Mouse (Mus musculus): ENCODE results near the gene Klf13. TPM values are rescaled to one million over a fixed set of nuclear protein-coding genes. Genes with fewer than 3 reads are reported as not detected.
A peak's percentile ranks its signal among the peaks of the same experiment; 100 is the strongest.

The Klf13 gene
- polyA plus RNA-seq, 1 experiment from 2014 or later, result 29.0 TPM

DNA sequence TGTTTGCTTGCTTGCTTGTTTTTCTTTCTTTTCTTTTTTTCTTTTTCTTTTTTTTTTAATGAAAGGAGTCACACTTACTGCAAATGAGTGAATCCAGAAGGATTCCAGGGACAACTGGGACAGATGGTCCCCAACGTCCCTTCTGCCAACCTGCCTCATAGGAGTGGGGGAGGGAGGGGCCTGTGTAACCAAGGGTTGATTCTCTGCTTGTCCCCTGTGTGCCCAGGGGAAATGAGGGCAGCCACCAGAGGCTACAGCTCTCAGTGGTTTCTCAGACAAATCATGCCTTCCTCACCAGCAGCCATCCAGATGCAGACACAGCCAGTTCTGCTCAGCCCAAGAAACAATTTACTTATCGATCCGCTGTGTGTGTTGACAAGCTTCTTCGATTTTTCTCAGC, 32.3 kb upstream of the Klf13 start:
- H3K27me3 ChIP-seq (ENCODE audit: insufficient read depth, low read length), result no peaks in the 10 kb centered on the region
- H3K4me1 ChIP-seq (ENCODE audit: insufficient read depth), result no peaks in the 10 kb centered on the region
- WGBS, result 67% methylated on average over 4 of the region's 4 CpGs
- H3K9ac ChIP-seq, result no peak overlapping the region
- ATAC-seq (ENCODE audit: insufficient read depth) (no peak), DNase-seq (no peak)
- no peaks in the 10 kb centered on the region for H3K36me3 ChIP-seq (ENCODE audit: insufficient read depth)
- H3K27ac ChIP-seq (ENCODE audit: low read depth), result no peak overlapping the region
- H3K4me2 ChIP-seq, result no peak overlapping the region
- no peak overlapping the region for H3K4me3 ChIP-seq (ENCODE audit: low read depth, low read length)
- TF ChIP-seq CTCF (IDR thresholded peaks at IDR 0.05; ENCODE audit: low read depth), result no peak
- no peaks in the 10 kb centered on the region for H3K9me3 ChIP-seq (ENCODE audit: low read depth, low read length)

DNA sequence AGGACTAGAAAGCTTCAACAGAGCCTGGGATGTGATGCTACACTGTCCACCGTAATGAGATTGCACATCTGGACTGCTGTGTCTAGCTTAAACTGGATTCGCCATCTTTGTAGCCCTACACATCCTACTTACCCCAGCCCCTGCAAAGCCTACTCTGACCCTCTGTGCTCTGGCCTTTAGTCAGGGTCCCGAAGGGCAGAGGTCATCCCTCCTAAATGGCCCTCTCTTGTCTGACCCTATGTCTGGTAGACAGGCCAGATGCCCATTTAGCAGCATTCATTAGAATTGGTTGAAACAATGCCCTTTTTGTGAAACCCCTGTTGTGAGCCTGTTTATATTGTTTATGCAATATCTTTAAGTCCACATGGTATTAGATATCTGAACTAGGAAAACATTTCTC, 31.2 kb upstream of the Klf13 start:
- Histone ChIP-seq H3K36me3 (ENCODE audit: insufficient read depth) (no peaks in the 10 kb centered on the region), H3K9me3 (ENCODE audit: low read depth, low read length) (no peaks in the 10 kb centered on the region), H3K9ac (no peak overlapping the region), H3K27ac (ENCODE audit: low read depth) (no peak overlapping the region), H3K27me3 (ENCODE audit: insufficient read depth, low read length) (no peaks in the 10 kb centered on the region), H3K4me2 (no peak overlapping the region), H3K4me3 (ENCODE audit: low read depth, low read length) (no peak overlapping the region), H3K4me1 (ENCODE audit: insufficient read depth) (no peaks in the 10 kb centered on the region)
- no peak for DNase-seq
- TF ChIP-seq CTCF (IDR thresholded peaks at IDR 0.05; ENCODE audit: low read depth), result no peak
- no peak for ATAC-seq (ENCODE audit: insufficient read depth)
- WGBS, result 77% methylated on average over 3 of the region's 3 CpGs

DNA sequence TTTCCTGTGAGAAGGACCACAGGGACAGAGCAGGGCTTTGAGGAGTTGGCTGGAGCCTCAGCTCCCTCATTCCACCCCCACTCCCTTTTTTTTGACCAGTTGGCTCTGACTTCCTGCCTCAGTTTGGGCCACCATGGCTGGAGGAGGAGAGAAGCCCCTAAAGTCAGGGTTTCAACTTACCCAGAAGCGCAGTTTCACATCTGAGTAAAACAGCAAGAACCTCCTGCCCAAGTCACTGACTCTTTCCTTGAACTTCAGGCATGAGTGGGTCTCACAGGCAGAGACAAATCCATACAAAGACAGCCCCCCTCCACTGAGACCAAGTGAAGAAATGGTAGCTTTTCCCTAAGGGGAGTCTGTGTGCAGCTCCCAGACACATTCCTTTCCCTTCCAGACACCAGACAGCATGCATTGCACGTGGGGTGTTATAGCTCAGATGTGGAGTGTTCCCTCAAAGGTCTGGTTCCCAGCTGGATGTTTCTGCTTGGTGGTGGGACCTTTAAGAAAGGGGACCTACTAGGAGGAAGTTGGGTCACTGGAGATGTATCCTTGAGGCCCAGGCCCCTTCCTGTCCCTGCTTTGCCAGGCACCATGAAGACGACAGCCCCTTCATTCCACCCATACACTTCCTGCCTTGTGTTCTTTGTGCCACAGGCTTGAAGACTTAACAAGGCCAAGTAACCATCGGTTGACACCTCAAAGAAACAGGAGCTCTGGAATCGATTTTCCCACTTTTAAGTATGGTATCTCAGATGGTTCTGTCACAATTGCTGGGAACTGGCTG, 27.1 kb upstream of the Klf13 start:
- Histone ChIP-seq H3K4me2 (no peak overlapping the region), H3K27ac (ENCODE audit: low read depth) (no peak overlapping the region), H3K27me3 (ENCODE audit: insufficient read depth, low read length) (no peaks in the 10 kb centered on the region), H3K9me3 (ENCODE audit: low read depth, low read length) (no peaks in the 10 kb centered on the region), H3K9ac (no peak overlapping the region), H3K4me1 (ENCODE audit: insufficient read depth) (no peaks in the 10 kb centered on the region), H3K36me3 (ENCODE audit: insufficient read depth) (no peaks in the 10 kb centered on the region), H3K4me3 (ENCODE audit: low read depth, low read length) (no peak overlapping the region)
- no peak for ATAC-seq (ENCODE audit: insufficient read depth)
- WGBS, result 71% methylated on average over 5 of the region's 5 CpGs
- no peak for TF ChIP-seq CTCF (IDR thresholded peaks at IDR 0.05; ENCODE audit: low read depth)
- no peak for DNase-seq

DNA sequence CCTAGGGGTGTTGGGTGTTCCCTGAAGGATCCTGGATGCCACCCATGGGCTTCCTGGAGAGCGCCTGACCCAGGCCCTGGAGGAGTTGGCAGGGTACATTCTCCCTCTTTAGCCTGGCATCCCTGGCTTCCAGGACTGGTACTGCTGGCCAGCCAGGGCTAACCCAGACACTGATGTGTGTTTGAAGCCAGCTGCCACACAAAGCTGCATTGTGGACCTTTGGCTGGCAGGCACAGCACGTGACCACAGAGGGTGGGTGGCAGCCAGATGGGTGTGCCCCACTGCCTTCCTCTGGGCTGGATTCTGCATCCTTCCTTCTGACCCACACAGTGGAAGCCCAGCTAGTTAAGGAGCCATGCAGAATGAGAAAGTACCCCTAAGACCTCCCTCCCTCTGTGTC, 26.4 kb upstream of the Klf13 start:
- Histone ChIP-seq H3K4me1 (ENCODE audit: insufficient read depth) (no peaks in the 10 kb centered on the region), H3K36me3 (ENCODE audit: insufficient read depth) (no peaks in the 10 kb centered on the region), H3K27ac (ENCODE audit: low read depth) (no peak overlapping the region), H3K27me3 (ENCODE audit: insufficient read depth, low read length) (no peaks in the 10 kb centered on the region), H3K4me3 (ENCODE audit: low read depth, low read length) (no peak overlapping the region), H3K9ac (no peak overlapping the region), H3K9me3 (ENCODE audit: low read depth, low read length) (no peaks in the 10 kb centered on the region), H3K4me2 (no peak overlapping the region)
- DNase-seq, result no peak
- peak; percentile 10; the same call in 1 of the 2 replicates for TF ChIP-seq CTCF (IDR thresholded peaks at IDR 0.05; ENCODE audit: low read depth)
- ATAC-seq (ENCODE audit: insufficient read depth), result 0 out of 2 replicates have a peak, but pooled peaks have one; percentile 24
- 80% methylated on average over 2 of the region's 2 CpGs for WGBS

DNA sequence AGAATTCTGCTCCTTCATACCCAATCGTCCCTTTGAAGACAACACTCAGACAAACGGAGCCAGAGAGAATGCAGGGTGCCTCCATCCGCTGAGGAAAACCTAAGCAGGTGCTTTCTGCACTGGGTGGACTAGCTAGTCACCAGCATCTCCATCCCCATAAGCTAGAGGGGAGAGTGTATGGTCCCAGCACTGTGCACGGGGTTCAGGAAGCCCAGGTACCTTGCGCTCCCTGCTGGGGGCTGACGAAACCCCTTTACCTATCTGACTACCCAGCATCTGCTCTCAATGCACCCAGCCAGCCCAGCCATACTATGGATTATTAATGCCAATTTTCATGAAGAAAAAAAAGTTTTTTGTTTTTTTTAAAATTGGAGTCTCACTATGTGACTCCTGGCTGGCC, 25.4 kb upstream of the Klf13 start:
- Histone ChIP-seq H3K4me3 (ENCODE audit: low read depth, low read length) (no peak overlapping the region), H3K9ac (no peak overlapping the region), H3K36me3 (ENCODE audit: insufficient read depth) (no peaks in the 10 kb centered on the region), H3K27ac (ENCODE audit: low read depth) (no peak overlapping the region), H3K9me3 (ENCODE audit: low read depth, low read length) (no peaks in the 10 kb centered on the region), H3K27me3 (ENCODE audit: insufficient read depth, low read length) (no peaks in the 10 kb centered on the region), H3K4me2 (no peak overlapping the region), H3K4me1 (ENCODE audit: insufficient read depth) (no peaks in the 10 kb centered on the region)
- TF ChIP-seq CTCF (IDR thresholded peaks at IDR 0.05; ENCODE audit: low read depth), result no peak
- 65% methylated on average over 6 of the region's 6 CpGs for WGBS
- ATAC-seq (ENCODE audit: insufficient read depth), result no peak
- no peak for DNase-seq

DNA sequence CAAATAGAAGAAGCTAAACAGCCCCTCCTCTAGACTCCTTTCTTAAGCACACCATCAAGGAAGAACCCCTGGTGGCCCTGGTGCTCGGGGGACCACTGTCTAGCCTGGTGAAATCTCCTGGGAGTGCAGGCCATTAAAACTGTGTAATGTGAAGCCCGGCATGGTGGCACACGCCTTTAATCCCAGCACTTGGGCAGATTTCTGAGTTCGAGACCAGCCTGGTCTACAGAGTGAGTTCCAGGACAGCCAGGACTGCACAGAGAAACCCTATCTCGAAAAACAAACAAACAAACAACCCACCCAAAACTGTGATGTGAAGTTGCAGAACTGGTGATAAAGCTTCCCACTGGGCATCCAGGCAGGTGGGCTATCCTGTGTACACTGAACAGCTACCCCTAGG, 24.9 kb upstream of the Klf13 start:
- no peak overlapping the region for H3K4me2 ChIP-seq
- no peak overlapping the region for H3K4me3 ChIP-seq (ENCODE audit: low read depth, low read length)
- no peaks in the 10 kb centered on the region for H3K9me3 ChIP-seq (ENCODE audit: low read depth, low read length)
- no peak overlapping the region for H3K9ac ChIP-seq
- no peaks in the 10 kb centered on the region for H3K36me3 ChIP-seq (ENCODE audit: insufficient read depth)
- TF ChIP-seq CTCF (IDR thresholded peaks at IDR 0.05; ENCODE audit: low read depth), result no peak
- DNase-seq, result no peak
- ATAC-seq (ENCODE audit: insufficient read depth), result no peak
- H3K4me1 ChIP-seq (ENCODE audit: insufficient read depth), result no peaks in the 10 kb centered on the region
- H3K27ac ChIP-seq (ENCODE audit: low read depth), result no peak overlapping the region
- H3K27me3 ChIP-seq (ENCODE audit: insufficient read depth, low read length), result no peaks in the 10 kb centered on the region
- WGBS, result 50% methylated on average over 5 of the region's 5 CpGs

DNA sequence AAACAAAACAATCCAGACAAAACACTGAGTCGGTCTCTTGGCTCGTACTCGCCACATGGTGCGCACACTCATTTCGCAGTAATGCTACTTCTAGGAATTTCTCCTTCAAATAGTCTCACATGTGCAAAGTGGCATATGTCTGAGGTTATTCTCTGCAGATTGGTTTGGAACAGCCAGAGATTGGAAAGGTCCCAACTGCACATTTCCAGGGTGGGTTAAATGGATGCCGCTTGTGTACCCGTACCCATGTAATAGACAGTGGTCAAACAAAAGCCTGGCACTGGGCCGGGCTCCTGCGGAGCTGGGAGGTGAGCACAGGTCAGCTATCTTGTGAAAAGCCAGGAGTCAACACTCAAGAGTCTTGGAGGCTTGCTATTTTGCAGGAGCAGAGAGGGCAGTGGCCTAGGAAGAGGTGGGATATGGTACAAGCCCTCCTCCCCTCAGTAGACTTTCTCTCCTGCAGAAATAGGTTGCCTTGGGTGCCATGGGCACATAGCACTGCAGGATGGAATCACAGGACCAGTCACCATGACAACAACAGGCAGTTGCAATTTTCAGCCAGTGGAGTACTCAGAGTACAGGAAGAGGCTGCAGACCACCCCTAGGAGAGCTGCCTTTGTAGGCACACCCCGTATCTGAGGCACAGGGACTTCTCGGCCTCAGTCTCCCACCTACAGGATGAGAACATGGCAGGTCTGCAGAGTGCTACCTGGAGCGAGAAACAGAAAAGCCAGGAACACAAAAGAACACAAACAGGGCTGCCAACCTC, 19.3 kb upstream of the Klf13 start:
- TF ChIP-seq CTCF (IDR thresholded peaks at IDR 0.05; ENCODE audit: low read depth), result no peak
- Histone ChIP-seq H3K4me1 (ENCODE audit: insufficient read depth) (no peaks in the 10 kb centered on the region), H3K27ac (ENCODE audit: low read depth) (no peak overlapping the region), H3K36me3 (ENCODE audit: insufficient read depth) (no peaks in the 10 kb centered on the region), H3K4me2 (no peak overlapping the region), H3K9ac (no peak overlapping the region), H3K9me3 (ENCODE audit: low read depth, low read length) (no peaks in the 10 kb centered on the region), H3K4me3 (ENCODE audit: low read depth, low read length) (no peak overlapping the region), H3K27me3 (ENCODE audit: insufficient read depth, low read length) (no peaks in the 10 kb centered on the region)
- WGBS, result 79% methylated on average over 12 of the region's 12 CpGs
- DNase-seq (no peak), ATAC-seq (ENCODE audit: insufficient read depth) (no peak)

All from lung, embryonic 14.5 days (tissue).